Mouse (Mus musculus) bone marrow, adult 2 months (tissue): ENCODE measurements around the gene Cdkl5.
"Not testable (repeated sequence)": the region's sequence is repeated elsewhere in the genome, so short reads cannot be mapped to it uniquely, and the experiment has no call there.

Source experiments
- CTCF ChIP-seq: fragments of 200-500 bp; IDR thresholded peaks from 2 replicates; pipeline ENCODE4 v1.5.1; 2011; ENCODE audit warnings: low read length, control low read depth; ENCODE audit not compliant: control insufficient read depth, insufficient read depth
- POLR2A ChIP-seq: fragments of 200-500 bp; IDR thresholded peaks from 2 replicates; pipeline ENCODE4 v1.6.1; 2011; ENCODE audit warnings: low read depth, mild to moderate bottlenecking, control low read depth, low read length, borderline replicate concordance; ENCODE audit not compliant: control insufficient read depth

- TF ChIP-seq CTCF, POLR2A: not testable (repeated sequence)
Observed at GRCm38 (mm10) chrX:160769622-160770021, 224.9 kb downstream of the Cdkl5 start.
